Mouse (Mus musculus): ENCODE measurements around the gene Mybphl.
A peak's percentile ranks its signal among the peaks of the same experiment; 100 is the strongest.

Mybphl gene

GRCm38 (mm10) chr3:108364270-108364995 is at the start of gene Mybphl:
TSS of gene Mybphl (plus strand) at chr3:108364911.
- no peak for DNase-seq (ENCODE audit: low spot score)

- DNase-seq (ENCODE audit: low spot score): no peak
Measured at GRCm38 (mm10) chr3:108318517-108318916, 46.2 kb upstream of the Mybphl start.

GRCm38 (mm10) chr3:108321671-108322070 is 43.0 kb upstream of the Mybphl start:
- DNase-seq (ENCODE audit: low spot score): no peak

- DNase-seq (ENCODE audit: low spot score): no peak
Measured at GRCm38 (mm10) chr3:108322136-108322535, 42.6 kb upstream of the Mybphl start.

GRCm38 (mm10) chr3:108322962-108323361 is 41.7 kb upstream of the Mybphl start:
- DNase-seq (ENCODE audit: low spot score): peak; percentile 29

- DNase-seq (ENCODE audit: low spot score): no peak
Measured at GRCm38 (mm10) chr3:108324837-108325236, 39.9 kb upstream of the Mybphl start.

GRCm38 (mm10) chr3:108325521-108325920 is 39.2 kb upstream of the Mybphl start:
- no peak for DNase-seq (ENCODE audit: low spot score)

- no peak for DNase-seq (ENCODE audit: low spot score)
Measured at GRCm38 (mm10) chr3:108327275-108327674, 37.4 kb upstream of the Mybphl start.

- DNase-seq (ENCODE audit: low spot score): no peak
Measured at GRCm38 (mm10) chr3:108327916-108328315, 36.8 kb upstream of the Mybphl start.

- no peak for DNase-seq (ENCODE audit: low spot score)
Measured at GRCm38 (mm10) chr3:108328441-108328841, 36.3 kb upstream of the Mybphl start.

- DNase-seq (ENCODE audit: low spot score): no peak
Measured at GRCm38 (mm10) chr3:108330812-108331211, 33.9 kb upstream of the Mybphl start.

- DNase-seq (ENCODE audit: low spot score): no peak
Measured at GRCm38 (mm10) chr3:108336878-108337277, 27.8 kb upstream of the Mybphl start.

GRCm38 (mm10) chr3:108341040-108341439 is 23.7 kb upstream of the Mybphl start:
- no peak for DNase-seq (ENCODE audit: low spot score)

GRCm38 (mm10) chr3:108342185-108342584 is 22.5 kb upstream of the Mybphl start:
- DNase-seq (ENCODE audit: low spot score): no peak

- no peak for DNase-seq (ENCODE audit: low spot score)
Measured at GRCm38 (mm10) chr3:108345855-108346254, 18.9 kb upstream of the Mybphl start.

- DNase-seq (ENCODE audit: low spot score): no peak
Measured at GRCm38 (mm10) chr3:108348376-108348775, 16.3 kb upstream of the Mybphl start.

- no peak for DNase-seq (ENCODE audit: low spot score)
Measured at GRCm38 (mm10) chr3:108355245-108355644, 9.5 kb upstream of the Mybphl start.

- no peak for DNase-seq (ENCODE audit: low spot score)
Measured at GRCm38 (mm10) chr3:108357051-108357450, 7.7 kb upstream of the Mybphl start.

GRCm38 (mm10) chr3:108358445-108358844 is 6.3 kb upstream of the Mybphl start:
- DNase-seq (ENCODE audit: low spot score): no peak

GRCm38 (mm10) chr3:108360894-108361293 is 3.8 kb upstream of the Mybphl start:
- no peak for DNase-seq (ENCODE audit: low spot score)

- DNase-seq (ENCODE audit: low spot score): no peak
Measured at GRCm38 (mm10) chr3:108363626-108364025, 1.1 kb upstream of the Mybphl start.

- no peak for DNase-seq (ENCODE audit: low spot score)
Measured at GRCm38 (mm10) chr3:108367173-108367572, 2.5 kb downstream of the Mybphl start.

GRCm38 (mm10) chr3:108367828-108368227 is 3.1 kb downstream of the Mybphl start:
- DNase-seq (ENCODE audit: low spot score): no peak

GRCm38 (mm10) chr3:108368721-108369120 is 4.0 kb downstream of the Mybphl start:
- no peak for DNase-seq (ENCODE audit: low spot score)

Measured in c-Kit-positive CD71-positive TER-119-positive erythroid progenitor cells, embryonic 14.5 days (primary cell).